Mouse (Mus musculus) lung, adult 2 months (tissue): ENCODE measurements at regions not wholly inside any gene's neighbourhood (a gene's known extent, or its start where the extent isn't known, plus 50 kb on each side); places are given as distances from the start of the nearest gene placed in this dataset.

Experiments
- DNase-seq: peaks from one replicate; pipeline ENCODE4 v3.0.0; 2022
- H3K4me1 ChIP-seq: fragments of 200-500 bp; 2 replicates; pipeline ENCODE4 v1.6.1; 2011; ENCODE audit warnings: low read length; ENCODE audit not compliant: control insufficient read depth, insufficient read depth
- H3K4me3 ChIP-seq: fragments of 200-500 bp; replicated peaks from 2 replicates; pipeline ENCODE3; 2011; ENCODE audit warnings: low read depth, mild to moderate bottlenecking, control low read depth, low read length; ENCODE audit errors: extremely low read depth
- CTCF ChIP-seq: fragments of 200-500 bp; IDR thresholded peaks from 2 replicates; pipeline ENCODE4 v1.5.1; 2011; ENCODE audit warnings: mild to moderate bottlenecking, low read length, control low read depth; ENCODE audit not compliant: insufficient read depth
- POLR2A ChIP-seq: fragments of 200-500 bp; IDR thresholded peaks from 2 replicates; pipeline ENCODE4 v1.6.1; 2011; ENCODE audit warnings: low read depth, mild to moderate bottlenecking, control low read depth, low read length, borderline replicate concordance; ENCODE audit errors: extremely low read depth
- WGBS: fragments of 180-500 bp; shearing (Covaris S2); methylation state at CpG from one replicate; pipeline ENCODE4 v1.1.7; 2018; 5-methylcytosine and 5-hydroxymethylcytosine counted together

- no peak for DNase-seq
- TF ChIP-seq POLR2A (no peak), CTCF (no peak)
- WGBS, result 94% methylated on average over 5 of the region's 5 CpGs
- Histone ChIP-seq H3K4me3 (no peak overlapping the region), H3K4me1 (no peaks in the 10 kb centered on the region)
Observed at GRCm38 (mm10) chrX:95291676-95292075, 95.0 kb upstream of the Arhgef9 start.

GRCm38 (mm10) chrX:95282038-95282437 lies 85.4 kb upstream of the Arhgef9 start:
- Histone ChIP-seq H3K4me1 (no peaks in the 10 kb centered on the region), H3K4me3 (no peak overlapping the region)
- TF ChIP-seq CTCF (no peak), POLR2A (no peak)
- DNase-seq, result no peak
- 44% methylated on average over 5 of the region's 5 CpGs for WGBS

DNA sequence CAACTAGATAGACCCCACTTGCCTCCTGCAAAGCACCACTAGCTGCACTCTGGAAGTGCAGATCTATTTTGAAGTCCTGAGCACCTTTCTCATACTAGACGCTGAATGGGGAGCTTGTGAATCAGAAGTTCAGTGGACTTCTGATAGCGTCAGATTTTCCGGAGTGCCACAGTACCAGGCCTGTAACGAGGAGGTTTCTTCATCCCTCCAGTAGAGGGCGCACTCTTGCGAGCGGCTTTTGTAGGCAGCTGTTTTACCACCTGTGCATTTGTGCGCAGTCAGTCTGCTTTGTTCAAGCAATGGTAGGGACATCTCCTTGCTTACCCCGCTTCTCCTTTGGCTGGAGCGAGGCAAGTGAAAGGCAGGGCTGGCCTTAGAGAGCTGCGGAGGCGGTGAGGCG lies 56.9 kb upstream of the Arhgef9 start:
- DNase-seq, result peak; percentile 9
- peak; percentile 44 for TF ChIP-seq CTCF
- TF ChIP-seq POLR2A, result no peak
- Histone ChIP-seq H3K4me1 (no peaks in the 10 kb centered on the region), H3K4me3 (no peak overlapping the region)
- 45% methylated on average over 13 of the region's 13 CpGs for WGBS
